Mouse (Mus musculus) liver, embryonic 11.5 days (tissue): Measurements from ENCODE around the gene 1700010I14Rik. TPM values are rescaled to one million over a fixed set of nuclear protein-coding genes. Genes with fewer than 3 reads are reported as not detected.

Experiments used
- ATAC-seq: fragments of 200-750 bp; cut with Nextera tagmentation; replicated peaks from 2 replicates; pipeline ENCODE4 v1.8.0; 2017; ENCODE audit warnings: moderate number of reproducible peaks, mild to moderate bottlenecking, moderate TSS enrichment, moderate library complexity; ENCODE audit not compliant: low FRiP score
- DNase-seq: peaks from one replicate; pipeline ENCODE4 v3.0.0-alpha.2; 2017; ENCODE audit warnings: low spot score
- H3K27ac ChIP-seq: fragments of 300-500 bp; sonication (generic); 2 replicates; pipeline ENCODE4 v1.5.1; 2014; ENCODE audit warnings: mild to moderate bottlenecking, low read depth, low read length, control low read depth
- H3K27me3 ChIP-seq: fragments of 300-500 bp; sonication (generic); replicated peaks from 2 replicates; pipeline ENCODE4 v1.6.1; 2014; ENCODE audit warnings: low read length, mixed read lengths; ENCODE audit not compliant: control insufficient read depth, insufficient read depth
- H3K36me3 ChIP-seq: fragments of 300-500 bp; sonication (generic); 2 replicates; pipeline ENCODE4 v1.6.1; 2014; ENCODE audit warnings: mild to moderate bottlenecking, low read length, moderate library complexity, mixed read lengths; ENCODE audit not compliant: control insufficient read depth, insufficient read depth
- H3K4me1 ChIP-seq: fragments of 300-500 bp; sonication (generic); replicated peaks from 2 replicates; pipeline ENCODE4 v1.6.1; 2014; ENCODE audit warnings: low read length, mixed read lengths; ENCODE audit not compliant: control insufficient read depth, insufficient read depth
- H3K4me2 ChIP-seq: fragments of 300-500 bp; sonication (generic); 2 replicates; pipeline ENCODE4 v1.6.1; 2014; ENCODE audit warnings: mild to moderate bottlenecking, control low read depth, moderate library complexity
- H3K4me3 ChIP-seq: fragments of 300-500 bp; sonication (generic); 2 replicates; pipeline ENCODE4 v1.5.1; 2014; ENCODE audit warnings: low read depth, low read length, control low read depth
- H3K9ac ChIP-seq: fragments of 300-500 bp; sonication (generic); 2 replicates; pipeline ENCODE4 v1.6.1; 2014; ENCODE audit warnings: low read depth, low read length, control low read depth
- H3K9me3 ChIP-seq: fragments of 300-500 bp; sonication (generic); 2 replicates; pipeline ENCODE4 v1.6.1; 2016; ENCODE audit warnings: low read length, inconsistent platforms, mixed read lengths; ENCODE audit not compliant: control insufficient read depth
- WGBS: fragments of 180-500 bp; shearing (Covaris S2); extraction: QIAGEN DNeasy Blood & Tissue Kit; methylation state at CpG from one replicate; pipeline ENCODE4 v1.1.7; 2014; 5-methylcytosine and 5-hydroxymethylcytosine counted together
- polyA plus RNA-seq: library from polyadenylated mRNA; unstranded; fragments of >200 nt; fragmentation: Nextera tagmentation; extraction: Ambion mirVana; gene quantifications from 2 replicates; pipeline ENCODE4 v1.2.1, GENCODE M21; 2014

1700010I14Rik gene
- 1.3 and 1.9 TPM in 2 replicates for polyA plus RNA-seq

DNA sequence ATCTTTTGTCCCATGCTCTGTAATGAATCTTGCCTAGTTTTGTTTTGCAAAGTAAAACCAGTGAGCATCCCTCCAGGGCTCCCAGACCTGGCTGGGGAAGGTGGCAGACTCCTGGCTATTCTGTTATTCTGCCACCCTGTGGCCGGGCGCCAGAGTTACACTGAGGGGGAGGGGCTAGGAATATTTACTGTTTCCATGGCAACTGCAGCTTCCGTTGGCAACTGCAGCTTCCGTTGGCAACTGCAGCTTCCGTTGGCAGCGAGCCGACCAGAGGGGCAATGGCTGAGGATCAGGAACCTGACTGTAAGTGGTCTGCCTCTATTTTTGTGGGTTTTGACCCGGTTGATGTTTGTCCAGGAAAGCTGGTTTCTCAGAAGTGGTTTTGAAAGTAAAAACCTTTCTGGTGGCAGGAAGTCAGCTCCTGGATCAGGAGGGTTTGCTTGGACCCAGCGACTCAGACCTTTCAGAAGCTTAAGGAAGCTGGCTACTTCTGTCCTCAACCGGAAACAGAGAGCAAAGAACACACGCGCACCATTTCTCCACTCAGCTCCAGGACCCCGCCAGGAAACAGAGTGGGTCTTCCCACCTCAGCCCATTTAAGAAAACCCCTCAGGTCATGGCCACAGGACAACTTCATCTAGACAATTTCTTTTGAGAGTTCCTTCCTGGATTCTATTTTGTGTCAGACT, at the start of gene 1700010I14Rik:
Gene 1700010I14Rik, plus strand, starts transcription at position 215 of the 689 bp plus-strand sequence.
- Histone ChIP-seq H3K36me3 (no peaks in the 10 kb centered on the region), H3K4me2 (peak within 1 kb of the TSS; percentile 72), H3K4me3 (peak within 1 kb of the TSS; percentile 53), H3K4me1 (peaks cover 6% of the 10 kb centered on the region; the same call in 1 of the 2 replicates), H3K27ac (0 out of 2 replicates have a peak within 1 kb of the TSS, but pooled peaks have one; percentile 13), H3K9ac (peak within 1 kb of the TSS; percentile 50; the same call in 1 of the 2 replicates), H3K9me3 (no peaks in the 10 kb centered on the region), H3K27me3 (no peaks in the 10 kb centered on the region)
- DNase-seq (peak; percentile 69), ATAC-seq (peak; percentile 75)
- WGBS, result 3% methylated on average over 13 of the region's 13 CpGs

DNA sequence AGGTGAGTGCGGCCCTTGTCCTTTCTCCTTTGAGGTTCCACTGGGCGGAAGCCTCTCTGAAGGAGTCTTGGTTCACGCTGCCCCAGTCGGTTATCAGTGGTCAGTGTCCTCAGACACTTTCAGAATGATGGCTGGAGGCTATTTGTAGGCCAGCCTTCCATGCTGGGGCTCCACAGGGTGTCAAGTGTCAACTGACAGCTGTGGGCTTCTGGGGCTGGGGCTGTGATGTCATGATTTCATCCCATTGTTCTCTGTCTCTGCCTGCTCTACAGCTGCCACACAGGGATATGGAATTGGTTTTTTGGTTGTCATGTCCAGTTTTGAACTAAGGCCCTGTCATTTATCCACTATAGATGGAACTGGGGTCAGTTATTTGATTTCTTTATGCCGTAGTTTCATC, 36.5 kb upstream of the 1700010I14Rik start:
- no peak for ATAC-seq
- Histone ChIP-seq H3K36me3 (no peaks in the 10 kb centered on the region), H3K4me1 (no peaks in the 10 kb centered on the region), H3K27me3 (no peaks in the 10 kb centered on the region), H3K9ac (no peak overlapping the region), H3K9me3 (no peaks in the 10 kb centered on the region), H3K4me3 (no peak overlapping the region), H3K27ac (no peak overlapping the region), H3K4me2 (no peak overlapping the region)
- WGBS, result 78% methylated on average over 5 of the region's 5 CpGs
- DNase-seq, result no peak

DNA sequence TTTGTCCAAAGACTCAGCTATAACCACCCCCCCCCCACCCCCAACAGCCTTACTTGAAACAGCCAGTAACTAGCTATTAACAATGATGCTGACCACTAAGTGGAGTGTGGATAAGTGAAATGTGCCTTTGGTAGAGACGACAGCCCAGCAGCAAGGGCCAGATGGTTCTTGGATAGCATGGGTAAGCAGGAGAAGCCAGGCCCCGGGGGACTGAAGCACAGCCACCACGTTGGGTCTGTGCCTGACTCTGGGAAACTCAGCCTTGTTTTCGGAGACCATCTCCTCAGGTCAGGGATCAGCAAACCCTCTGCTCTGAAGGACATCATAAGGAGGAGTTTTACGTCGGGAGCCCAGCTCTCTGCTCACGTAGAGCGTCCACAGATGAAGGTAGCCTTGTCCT, 35.2 kb upstream of the 1700010I14Rik start:
- Histone ChIP-seq H3K4me1 (no peaks in the 10 kb centered on the region), H3K27ac (no peak overlapping the region), H3K4me3 (no peak overlapping the region), H3K36me3 (no peaks in the 10 kb centered on the region), H3K9me3 (no peaks in the 10 kb centered on the region), H3K9ac (no peak overlapping the region), H3K4me2 (no peak overlapping the region), H3K27me3 (no peaks in the 10 kb centered on the region)
- no peak for DNase-seq
- WGBS, result 79% methylated on average over 8 of the region's 8 CpGs
- no peak for ATAC-seq

DNA sequence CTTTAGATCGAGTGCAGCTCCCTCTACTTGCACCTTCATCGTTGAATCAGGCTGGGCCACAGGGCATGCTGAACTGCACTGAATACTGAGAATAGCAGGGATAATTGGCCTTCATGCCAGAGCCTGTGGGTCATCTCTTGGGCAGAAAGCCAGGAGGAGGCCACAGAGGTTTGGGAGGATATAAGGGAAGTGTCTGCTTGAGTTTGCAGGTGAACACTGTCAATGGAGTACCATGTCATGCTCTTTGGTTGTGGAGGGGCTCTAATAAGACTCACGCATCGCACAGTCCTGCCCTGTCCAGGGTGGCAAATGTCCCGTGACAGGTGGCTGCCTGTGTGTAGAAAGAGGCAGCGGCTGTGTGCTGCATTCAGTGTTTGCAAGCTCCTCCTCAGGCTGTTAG, 30.0 kb upstream of the 1700010I14Rik start:
- no peak for ATAC-seq
- DNase-seq, result no peak
- Histone ChIP-seq H3K27ac (no peak overlapping the region), H3K36me3 (no peaks in the 10 kb centered on the region), H3K9ac (no peak overlapping the region), H3K9me3 (no peaks in the 10 kb centered on the region), H3K27me3 (no peaks in the 10 kb centered on the region), H3K4me2 (no peak overlapping the region), H3K4me3 (no peak overlapping the region), H3K4me1 (no peaks in the 10 kb centered on the region)
- WGBS, result 87% methylated on average over 6 of the region's 6 CpGs

DNA sequence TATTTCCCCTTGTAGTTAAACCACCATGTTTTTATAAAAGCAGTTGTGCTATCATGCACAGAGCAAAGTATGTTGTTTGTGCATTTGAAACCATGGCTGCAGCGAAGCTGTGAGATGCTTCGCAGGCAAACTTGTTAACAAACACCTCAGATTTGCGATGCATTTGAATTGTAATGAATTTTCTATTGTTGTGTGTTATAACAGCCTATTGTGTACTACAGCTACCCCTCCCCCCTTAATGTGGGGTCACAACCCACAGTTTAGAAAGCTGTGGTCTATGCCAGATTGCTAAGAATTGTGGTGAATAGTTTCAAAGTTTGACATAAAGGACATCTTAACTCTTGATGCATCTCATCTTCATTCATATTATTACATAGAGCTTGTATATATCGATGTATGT, 27.7 kb upstream of the 1700010I14Rik start:
- no peak overlapping the region for H3K27ac ChIP-seq
- DNase-seq, result no peak
- no peaks in the 10 kb centered on the region for H3K4me1 ChIP-seq
- H3K27me3 ChIP-seq, result no peaks in the 10 kb centered on the region
- no peak for ATAC-seq
- H3K4me2 ChIP-seq, result no peak overlapping the region
- no peaks in the 10 kb centered on the region for H3K36me3 ChIP-seq
- WGBS, result 89% methylated on average over 4 of the region's 4 CpGs
- no peak overlapping the region for H3K9ac ChIP-seq
- H3K9me3 ChIP-seq, result no peaks in the 10 kb centered on the region
- H3K4me3 ChIP-seq, result no peak overlapping the region

DNA sequence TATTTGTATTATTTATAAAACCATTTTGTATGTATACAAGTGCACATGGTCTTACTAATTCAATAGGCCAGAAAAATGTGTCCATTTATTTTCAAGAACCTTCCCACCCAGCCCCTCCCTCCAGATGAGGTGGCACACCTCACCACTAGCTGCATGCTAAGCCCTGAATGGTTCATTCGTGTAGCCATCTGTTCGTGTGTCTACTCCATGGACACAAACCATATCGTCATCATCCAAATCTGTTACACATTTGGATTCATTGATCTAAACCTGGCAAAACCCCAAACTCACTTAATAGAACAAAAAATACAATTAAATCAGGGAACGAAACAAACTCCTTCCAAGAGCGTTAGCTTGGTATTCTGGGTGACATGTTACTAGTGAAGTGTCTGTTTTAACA, 27.0 kb upstream of the 1700010I14Rik start:
- WGBS, result 85% methylated on average over 5 of the region's 5 CpGs
- H3K4me3 ChIP-seq, result no peak overlapping the region
- H3K4me2 ChIP-seq, result no peak overlapping the region
- no peak overlapping the region for H3K27ac ChIP-seq
- H3K4me1 ChIP-seq, result no peaks in the 10 kb centered on the region
- ATAC-seq (no peak), DNase-seq (no peak)
- H3K27me3 ChIP-seq, result no peaks in the 10 kb centered on the region
- H3K9ac ChIP-seq, result no peak overlapping the region
- H3K36me3 ChIP-seq, result no peaks in the 10 kb centered on the region
- no peaks in the 10 kb centered on the region for H3K9me3 ChIP-seq

DNA sequence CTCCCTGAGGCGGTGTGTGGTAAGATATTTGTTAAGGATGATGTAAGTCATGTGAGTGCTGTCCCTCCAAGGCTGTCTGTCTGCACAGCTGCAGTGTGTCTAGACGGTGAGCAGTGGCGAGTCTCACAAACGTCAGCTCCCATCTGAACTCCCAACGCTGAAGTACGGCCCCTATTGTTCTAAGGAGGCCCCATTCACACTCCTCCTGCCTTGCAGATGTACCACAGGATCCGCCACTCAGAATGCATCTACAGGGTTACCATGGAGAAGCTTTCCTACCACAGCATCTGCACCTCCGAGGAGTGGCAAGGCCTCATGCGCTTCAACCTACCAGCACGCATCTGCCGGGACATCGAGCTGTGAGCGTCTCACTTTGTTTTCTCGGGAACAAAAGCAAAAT, 26.5 kb upstream of the 1700010I14Rik start:
- no peak overlapping the region for H3K4me3 ChIP-seq
- H3K27ac ChIP-seq, result no peak overlapping the region
- no peaks in the 10 kb centered on the region for H3K36me3 ChIP-seq
- no peaks in the 10 kb centered on the region for H3K27me3 ChIP-seq
- DNase-seq (no peak), ATAC-seq (no peak)
- no peaks in the 10 kb centered on the region for H3K4me1 ChIP-seq
- WGBS, result 80% methylated on average over 14 of the region's 14 CpGs
- no peaks in the 10 kb centered on the region for H3K9me3 ChIP-seq
- no peak overlapping the region for H3K9ac ChIP-seq
- no peak overlapping the region for H3K4me2 ChIP-seq

DNA sequence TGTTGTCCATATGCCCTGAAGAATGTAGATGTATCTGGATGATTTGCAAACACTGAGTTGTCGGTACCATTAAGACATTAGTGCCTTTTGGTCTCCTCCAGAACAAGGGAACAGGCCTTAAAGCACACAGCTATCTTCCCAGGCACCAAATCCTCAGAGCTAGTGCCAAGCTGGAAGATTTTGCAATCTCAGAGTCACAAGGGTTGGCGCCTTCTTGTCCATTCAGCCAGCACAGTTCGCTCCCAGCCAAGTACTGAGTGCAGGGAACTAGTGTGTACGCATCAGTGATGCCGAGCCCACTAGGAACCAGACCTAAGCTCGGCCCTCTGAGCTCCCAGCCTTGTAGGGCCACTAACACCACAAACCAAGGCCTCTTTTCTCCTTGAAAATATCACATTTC, 23.0 kb upstream of the 1700010I14Rik start:
- no peak for ATAC-seq
- 86% methylated on average over 6 of the region's 6 CpGs for WGBS
- no peak overlapping the region for H3K27ac ChIP-seq
- no peak overlapping the region for H3K4me2 ChIP-seq
- no peaks in the 10 kb centered on the region for H3K27me3 ChIP-seq
- no peak for DNase-seq
- H3K9ac ChIP-seq, result no peak overlapping the region
- H3K36me3 ChIP-seq, result no peaks in the 10 kb centered on the region
- H3K4me3 ChIP-seq, result no peak overlapping the region
- H3K9me3 ChIP-seq, result no peaks in the 10 kb centered on the region
- H3K4me1 ChIP-seq, result no peaks in the 10 kb centered on the region

DNA sequence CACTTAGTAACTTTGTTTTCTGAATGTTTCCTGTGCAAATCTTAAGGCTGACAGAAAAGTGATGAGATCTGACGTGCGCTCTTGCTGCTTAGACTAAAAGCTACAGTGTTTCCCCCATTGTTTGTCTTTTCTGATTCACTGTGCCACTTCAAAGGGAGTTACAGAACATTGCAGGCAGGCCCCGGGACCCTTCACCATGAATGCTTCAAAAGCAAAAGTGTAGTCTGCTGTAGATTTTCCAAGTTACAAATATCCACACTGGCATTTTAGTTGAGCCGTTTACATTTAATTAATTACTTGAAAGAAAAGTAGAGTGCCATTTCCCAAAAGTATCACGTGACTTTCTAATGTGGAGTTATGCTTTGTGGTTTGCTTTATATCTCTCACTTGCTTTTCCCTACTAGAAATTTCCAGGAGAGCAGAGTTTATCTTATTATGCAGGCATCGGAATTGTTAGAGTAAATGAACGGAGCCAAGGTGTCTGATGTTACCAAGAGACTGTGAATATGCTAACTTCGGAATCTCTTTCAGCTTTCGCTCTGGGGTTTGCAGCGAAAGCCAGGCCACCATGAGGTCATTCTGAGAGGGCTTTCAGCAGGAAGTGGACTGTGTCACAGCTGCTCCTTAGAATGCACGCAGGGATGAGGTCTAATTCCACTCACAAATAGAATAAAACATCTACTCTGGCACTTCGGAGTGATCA, 15.8 kb upstream of the 1700010I14Rik start:
- WGBS, result 54% methylated on average over 12 of the region's 12 CpGs
- Histone ChIP-seq H3K27ac (no peak overlapping the region), H3K4me2 (no peak overlapping the region), H3K9ac (no peak overlapping the region), H3K27me3 (no peaks in the 10 kb centered on the region), H3K4me3 (no peak overlapping the region), H3K9me3 (no peaks in the 10 kb centered on the region), H3K4me1 (no peaks in the 10 kb centered on the region), H3K36me3 (no peaks in the 10 kb centered on the region)
- DNase-seq (no peak), ATAC-seq (no peak)
